Mouse (Mus musculus) testis, adult 2 months (tissue): ENCODE measurements around the gene Casp8. TPM values are rescaled to one million over a fixed set of nuclear protein-coding genes. Genes with fewer than 3 reads are reported as not detected.
"Not testable (repeated sequence)": the region's sequence is repeated elsewhere in the genome, so short reads cannot be mapped to it uniquely, and the experiment has no call there.

Experiments
- H3K27ac ChIP-seq: fragments of 200-500 bp; 2 replicates; pipeline ENCODE4 v1.5.1; 2012; ENCODE audit warnings: low read depth, low read length; ENCODE audit not compliant: control insufficient read depth, insufficient read depth
- H3K27me3 ChIP-seq: fragments of 200-500 bp; 2 replicates; pipeline ENCODE4 v1.6.1; 2012; ENCODE audit warnings: mild to moderate bottlenecking, low read length, moderate library complexity; ENCODE audit not compliant: control insufficient read depth, insufficient read depth
- H3K36me3 ChIP-seq: fragments of 200-500 bp; 2 replicates; pipeline ENCODE4 v1.6.1; 2012; ENCODE audit warnings: mild to moderate bottlenecking, low read length; ENCODE audit not compliant: control insufficient read depth, insufficient read depth
- H3K4me1 ChIP-seq: fragments of 200-500 bp; 2 replicates; pipeline ENCODE4 v1.6.1; 2012; ENCODE audit warnings: low read length; ENCODE audit not compliant: control insufficient read depth, insufficient read depth
- H3K4me3 ChIP-seq: fragments of 200-500 bp; 2 replicates; pipeline ENCODE4 v1.5.1; 2012; ENCODE audit warnings: low read depth, mild to moderate bottlenecking, low read length, moderate library complexity, mixed read lengths; ENCODE audit not compliant: control insufficient read depth
- CTCF ChIP-seq: fragments of 200-500 bp; IDR thresholded peaks from 2 replicates; pipeline ENCODE4 v1.5.1; 2012; ENCODE audit warnings: low read depth, mild to moderate bottlenecking, inconsistent platforms, low read length, moderate library complexity; ENCODE audit not compliant: control insufficient read depth, insufficient read depth, insufficient replicate concordance
- POLR2A ChIP-seq: fragments of 200-500 bp; IDR thresholded peaks from 2 replicates; pipeline ENCODE4 v1.6.1; 2012; ENCODE audit warnings: low read depth, mild to moderate bottlenecking, inconsistent platforms, low read length, moderate library complexity; ENCODE audit not compliant: control insufficient read depth
- polyA plus RNA-seq: library from polyadenylated mRNA; depleted of rRNA; stranded (reverse); fragments of >200 nt; gene quantifications from 2 replicates; pipeline ENCODE4 v1.2.3, GENCODE M21; 2012

Gene Casp8
- polyA plus RNA-seq, 1 experiment: 0.90 TPM

DNA sequence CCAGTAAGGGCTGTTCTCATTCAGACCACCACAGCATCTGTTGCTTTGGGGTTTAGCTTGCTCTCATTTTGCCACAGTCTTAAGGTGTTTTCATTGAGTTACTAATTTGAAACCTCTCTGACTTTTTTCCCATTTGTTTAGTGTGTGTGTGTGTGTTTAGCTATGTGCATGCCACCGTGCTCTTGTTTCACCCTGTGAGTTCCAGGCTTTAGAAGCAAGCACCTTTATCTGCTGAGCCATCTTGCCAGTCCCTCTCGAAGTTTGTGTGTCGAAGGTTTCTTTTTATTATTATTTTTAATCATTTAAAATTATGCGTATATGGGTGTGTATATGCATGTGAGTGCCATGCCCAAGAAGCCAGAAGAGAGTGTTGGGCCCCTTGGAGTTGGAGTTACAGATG is 3.7 kb downstream of the Casp8 start:
- Histone ChIP-seq H3K4me1 (peaks cover 8% of the 10 kb centered on the region), H3K27ac (no peak overlapping the region), H3K4me3 (no peak overlapping the region), H3K36me3 (no peaks in the 10 kb centered on the region), H3K27me3 (no peaks in the 10 kb centered on the region)
- TF ChIP-seq CTCF (no peak), POLR2A (no peak)

DNA sequence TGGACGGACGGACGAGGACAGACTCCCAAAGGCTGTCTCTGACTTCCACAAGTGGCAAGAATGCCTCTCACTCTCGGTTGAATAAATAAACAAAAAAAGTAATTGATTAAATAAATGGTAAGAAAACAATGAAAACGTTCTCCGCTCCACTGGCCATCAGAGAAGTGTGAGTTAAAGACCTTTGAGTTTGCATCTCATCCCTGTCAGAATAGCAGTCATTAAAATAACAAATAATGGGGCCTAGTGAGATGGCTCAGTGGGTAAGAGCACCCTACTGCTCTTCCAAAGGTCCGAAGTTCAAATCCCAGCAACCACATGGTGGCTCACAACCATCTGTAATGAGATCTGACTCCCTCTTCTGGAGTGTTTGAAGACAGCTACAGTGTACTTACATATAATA is 5.5 kb downstream of the Casp8 start:
- H3K27me3 ChIP-seq, H3K4me3 ChIP-seq, H3K4me1 ChIP-seq, H3K36me3 ChIP-seq, H3K27ac ChIP-seq: not testable (repeated sequence)

DNA sequence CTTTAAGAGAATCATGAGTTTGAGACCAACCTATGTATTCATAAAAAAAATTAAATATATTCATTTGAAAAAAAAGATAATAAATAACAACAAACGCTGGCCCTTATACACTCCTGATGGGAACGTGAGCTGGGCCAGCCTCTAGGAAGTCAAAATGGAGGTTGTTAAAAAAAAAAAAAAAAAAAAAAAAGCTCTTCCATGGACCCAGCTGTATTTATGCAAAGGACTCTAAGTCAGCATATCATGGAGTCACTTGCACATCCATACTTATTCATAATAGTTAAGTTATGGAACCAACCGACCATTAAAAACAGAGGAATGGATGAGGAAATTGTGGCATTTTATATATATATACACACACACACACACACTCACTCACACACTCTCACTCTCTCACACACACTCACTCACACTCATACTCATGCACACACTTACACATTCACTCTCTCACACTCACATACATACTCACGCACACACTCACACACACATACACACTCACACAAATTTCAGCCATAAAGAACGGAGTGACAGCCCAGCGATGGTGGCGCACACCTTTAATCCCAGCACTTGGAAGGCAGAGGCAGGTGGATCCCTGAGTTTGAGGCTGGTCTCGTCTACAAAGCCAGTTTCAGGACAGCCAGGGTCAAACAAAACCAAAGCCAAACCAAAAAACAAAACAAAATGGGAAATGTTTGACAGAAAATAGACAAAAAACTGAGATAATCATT is 6.5 kb downstream of the Casp8 start:
- Histone ChIP-seq H3K36me3 (no peaks in the 10 kb centered on the region), H3K27ac (no peak overlapping the region), H3K4me3 (no peak overlapping the region), H3K4me1 (peaks cover 2% of the 10 kb centered on the region; the same call in 1 of the 2 replicates), H3K27me3 (no peaks in the 10 kb centered on the region)
- TF ChIP-seq POLR2A (no peak), CTCF (no peak)

DNA sequence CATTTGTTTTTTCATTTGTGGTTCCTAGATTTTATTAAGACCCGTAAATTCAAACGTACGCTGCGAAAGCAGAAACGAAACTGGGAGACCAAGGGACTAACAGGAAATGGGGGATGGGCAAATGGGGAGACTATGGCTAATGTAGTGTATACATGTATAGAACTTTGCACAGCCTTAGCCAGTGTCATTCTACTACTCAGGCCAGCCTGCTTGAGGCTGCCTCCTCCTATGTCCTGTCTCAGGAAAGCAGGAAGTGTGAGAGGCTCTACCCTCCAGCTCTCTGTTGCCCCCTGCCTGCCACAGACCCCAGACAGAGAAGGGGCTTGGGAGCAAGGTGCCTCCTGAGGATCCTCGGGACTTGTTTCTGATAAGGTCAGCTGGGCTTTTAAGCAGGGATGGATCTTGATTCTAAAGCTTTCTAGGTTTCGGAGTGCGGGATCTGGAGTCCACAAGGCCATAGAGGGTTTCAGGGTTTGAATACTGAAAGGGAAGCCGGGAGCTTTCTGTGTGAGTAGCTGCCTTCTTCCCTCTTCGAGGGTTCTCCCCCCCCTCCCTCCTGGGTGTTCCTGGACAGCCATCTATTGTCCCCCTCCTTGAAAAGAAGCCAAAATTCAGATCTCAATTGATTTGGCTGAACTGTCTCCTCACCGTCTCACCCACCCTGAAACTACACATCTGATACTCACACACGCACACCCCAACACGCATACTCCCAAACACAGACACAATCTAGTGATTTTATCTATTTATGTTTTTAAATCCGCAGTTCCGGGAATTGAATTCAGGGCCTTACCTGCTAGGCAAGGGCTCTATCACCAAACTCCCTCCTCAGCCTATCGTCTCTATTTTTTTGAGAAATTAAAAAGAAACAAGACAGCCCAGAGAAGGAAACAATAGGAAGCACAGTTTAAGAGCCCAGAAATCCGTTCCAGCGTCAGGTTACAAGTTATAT is 7.4 kb downstream of the Casp8 start:
- peak; percentile 18; the same call in 1 of the 2 replicates for TF ChIP-seq CTCF
- TF ChIP-seq POLR2A: no peak
- Histone ChIP-seq H3K27ac (0 out of 2 replicates have a peak overlapping the region, but pooled peaks have one; percentile 64), H3K27me3 (no peaks in the 10 kb centered on the region), H3K4me3 (no peak overlapping the region), H3K4me1 (peaks cover 2% of the 10 kb centered on the region; the same call in 1 of the 2 replicates), H3K36me3 (no peaks in the 10 kb centered on the region)

DNA sequence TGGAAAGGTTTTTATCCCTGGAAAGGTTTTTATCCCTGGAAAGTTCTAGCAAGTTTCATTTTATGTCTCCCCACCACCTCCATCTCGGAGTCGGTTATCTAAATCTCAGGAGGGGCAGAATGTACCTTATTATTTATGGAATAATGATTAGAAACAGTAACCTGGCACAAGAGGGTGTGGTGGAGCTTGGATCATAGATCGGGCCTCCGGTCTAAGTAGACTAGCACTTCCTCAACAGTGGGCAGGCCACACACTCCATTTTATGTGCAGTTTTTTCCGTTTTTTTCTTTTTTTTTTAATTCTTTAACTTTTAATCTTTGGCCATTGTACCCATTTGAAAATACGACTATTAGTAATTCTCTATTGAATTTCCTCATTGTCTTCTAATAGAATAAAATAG is 8.4 kb downstream of the Casp8 start:
- no peak for TF ChIP-seq CTCF
- Histone ChIP-seq H3K27ac (no peak overlapping the region), H3K36me3 (no peaks in the 10 kb centered on the region)

DNA sequence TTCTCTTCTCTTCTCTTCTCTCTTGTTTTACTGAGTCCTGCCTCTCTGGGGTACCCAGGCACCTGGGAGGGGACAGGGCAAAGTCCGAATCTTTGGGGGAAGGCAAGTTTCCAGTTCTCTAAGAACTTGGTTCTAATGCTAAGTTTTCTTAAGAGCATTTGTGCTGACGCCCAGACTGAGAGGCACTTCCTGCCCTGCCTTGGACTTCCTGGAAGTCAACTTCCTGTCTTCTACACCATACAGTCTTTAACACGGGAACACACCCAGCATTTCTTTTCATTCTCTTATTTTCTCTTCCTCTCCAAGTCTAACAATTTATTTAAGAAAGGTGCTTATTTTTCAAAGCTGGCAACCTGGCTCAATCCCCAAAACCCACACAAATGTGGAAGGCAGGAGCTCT is 11.5 kb downstream of the Casp8 start:
- TF ChIP-seq POLR2A (no peak), CTCF (no peak)
- Histone ChIP-seq H3K27ac (no peak overlapping the region), H3K4me1 (peaks cover 2% of the 10 kb centered on the region; the same call in 1 of the 2 replicates), H3K4me3 (no peak overlapping the region), H3K36me3 (no peaks in the 10 kb centered on the region), H3K27me3 (no peaks in the 10 kb centered on the region)

More for the DNA sequence above, 8.4 kb downstream of the Casp8 start:
- Histone ChIP-seq H3K4me1 (peaks cover 2% of the 10 kb centered on the region; the same call in 1 of the 2 replicates), H3K4me3 (no peak overlapping the region), H3K27me3 (no peaks in the 10 kb centered on the region)

DNA sequence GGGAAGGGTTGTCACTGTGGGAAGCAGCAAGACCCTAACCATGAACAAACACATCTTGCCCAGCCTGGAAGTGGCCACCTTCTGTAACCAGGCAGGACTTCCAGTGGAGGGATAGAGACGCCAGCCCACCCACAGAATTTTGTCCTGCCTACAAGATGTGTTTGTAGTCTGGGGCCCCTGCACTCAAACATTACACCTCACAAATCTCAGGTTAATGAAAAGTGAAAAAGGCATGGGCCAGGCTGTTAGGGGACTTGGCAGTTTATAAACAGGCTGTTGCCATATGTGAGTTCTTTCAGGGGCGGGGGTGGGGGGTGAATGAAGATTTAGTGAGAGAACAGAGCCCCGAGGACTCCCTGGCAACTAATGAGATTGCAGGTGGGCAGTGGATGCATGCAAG is 31.1 kb downstream of the Casp8 start:
- Histone ChIP-seq H3K4me1 (no peaks in the 10 kb centered on the region), H3K4me3 (no peak overlapping the region), H3K27me3 (no peaks in the 10 kb centered on the region), H3K36me3 (no peaks in the 10 kb centered on the region), H3K27ac (no peak overlapping the region)
- TF ChIP-seq POLR2A (no peak), CTCF (no peak)

DNA sequence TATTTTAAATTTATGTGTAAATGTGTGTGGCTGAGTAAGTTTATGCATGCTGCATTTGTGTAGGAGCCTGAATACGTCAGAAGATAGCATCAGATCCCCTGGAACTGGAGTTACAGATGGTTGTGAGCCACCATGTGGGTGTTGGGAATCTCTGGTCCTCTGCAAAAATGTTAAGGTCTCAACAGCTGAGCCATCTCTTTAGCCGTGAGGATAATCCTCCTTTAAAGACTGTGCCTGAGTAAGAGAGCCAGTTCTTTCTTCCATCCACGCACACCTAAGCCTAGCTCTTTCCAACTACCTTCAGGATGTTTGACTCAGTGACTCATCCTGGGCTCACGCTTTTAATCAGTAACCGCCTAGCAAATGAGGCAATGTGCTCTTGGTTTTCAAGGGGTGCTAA is 35.6 kb downstream of the Casp8 start:
- Histone ChIP-seq H3K27me3 (no peaks in the 10 kb centered on the region), H3K4me3 (no peak overlapping the region), H3K36me3 (no peaks in the 10 kb centered on the region), H3K27ac (no peak overlapping the region), H3K4me1 (no peaks in the 10 kb centered on the region)
- TF ChIP-seq POLR2A (no peak), CTCF (no peak)
